Mouse (Mus musculus): ENCODE results near the gene Fbxl12. TPM values are rescaled to one million over a fixed set of nuclear protein-coding genes. Genes with fewer than 3 reads are reported as not detected.
"Not testable (repeated sequence)": the region's sequence is repeated elsewhere in the genome, so short reads cannot be mapped to it uniquely, and the experiment has no call there.

Gene Fbxl12
- polyA plus RNA-seq (2012; rRNA removed), result 15.8 and 22.9 TPM in 2 replicates

DNA sequence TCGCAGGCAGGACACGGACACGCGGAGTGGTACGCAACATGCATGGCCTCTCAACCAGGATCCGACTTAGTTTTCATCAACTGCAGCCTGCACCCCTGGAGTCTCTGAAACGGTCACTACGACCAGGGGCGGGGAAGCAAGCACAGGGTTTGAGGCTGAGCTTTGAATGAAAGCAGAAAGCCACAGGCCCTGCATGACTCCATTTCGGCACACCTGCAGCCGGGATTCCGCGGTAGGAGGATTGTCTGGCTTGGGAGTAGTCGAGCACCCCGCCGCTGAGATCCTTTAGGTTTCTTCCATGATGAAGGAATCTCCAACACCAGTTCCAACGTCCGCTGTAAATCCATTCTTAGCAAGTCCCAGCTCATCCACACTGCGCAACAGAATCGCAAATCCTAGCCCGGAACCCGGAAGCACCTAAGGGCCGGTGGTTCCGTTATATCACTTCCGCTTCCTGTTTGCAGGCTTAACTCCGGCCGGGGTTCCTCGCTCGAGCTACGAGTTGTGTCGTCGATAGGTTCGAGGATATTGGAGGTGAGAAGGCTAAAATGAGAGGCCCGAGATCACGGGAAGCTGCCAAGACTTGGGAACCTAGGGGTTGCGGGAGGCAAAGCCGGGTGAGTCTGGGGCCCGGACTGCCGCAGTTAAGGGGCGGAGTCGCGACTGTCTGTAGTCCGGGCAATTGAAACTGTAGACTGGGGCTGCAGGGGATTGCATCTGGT is at the start of gene Fbxl12:
Fbxl12 (minus strand) TSS at position 408 of the 722 bp plus-strand sequence.
- WGBS, result under 1% methylated on average over 43 of the region's 43 CpGs
- no peak for DNase-seq (ENCODE audit: low read depth, low spot score)

DNA sequence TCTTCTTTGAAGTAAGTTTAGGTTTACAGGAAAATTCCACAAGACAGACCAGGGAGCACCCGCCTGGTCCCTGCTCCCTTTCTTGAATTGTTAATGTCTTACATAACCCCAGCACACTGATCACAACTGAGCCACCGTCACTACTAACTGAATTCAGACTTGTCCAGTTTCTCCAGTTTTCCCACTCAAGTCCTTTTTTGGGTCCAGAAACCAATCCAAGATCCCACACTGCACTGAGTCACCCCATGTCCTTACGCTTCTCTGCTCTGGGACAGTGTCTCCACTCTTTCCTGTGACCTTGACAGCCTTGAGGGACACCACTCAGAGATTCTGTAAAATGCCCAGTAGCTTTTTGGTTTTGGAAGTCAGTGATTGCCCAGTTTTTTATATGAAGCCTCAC is 48.3 kb upstream of the Fbxl12 start:
- 82% methylated on average over 3 of the region's 3 CpGs for WGBS
- no peak for DNase-seq (ENCODE audit: low read depth, low spot score)

DNA sequence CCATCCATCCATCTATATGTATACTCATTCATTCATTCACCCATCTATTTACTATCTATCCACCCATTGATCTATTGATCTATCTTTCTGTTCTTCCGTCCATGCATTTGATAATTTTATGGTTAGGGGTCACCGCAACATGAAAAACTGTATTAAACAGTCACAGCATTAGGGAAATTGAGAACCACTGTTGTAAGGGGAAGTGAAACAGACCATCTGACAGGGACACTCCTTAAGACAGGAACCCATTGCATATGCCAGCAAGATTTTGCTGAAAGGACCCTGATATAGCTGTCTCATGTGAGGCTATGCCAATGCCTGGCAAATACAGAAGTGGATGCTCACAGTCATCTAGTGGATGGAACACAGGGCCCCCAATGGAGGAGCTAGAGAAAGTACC is 45.9 kb upstream of the Fbxl12 start:
- 89% methylated on average over 2 of the region's 2 CpGs for WGBS
- DNase-seq (ENCODE audit: low read depth, low spot score), result not testable (repeated sequence)

DNA sequence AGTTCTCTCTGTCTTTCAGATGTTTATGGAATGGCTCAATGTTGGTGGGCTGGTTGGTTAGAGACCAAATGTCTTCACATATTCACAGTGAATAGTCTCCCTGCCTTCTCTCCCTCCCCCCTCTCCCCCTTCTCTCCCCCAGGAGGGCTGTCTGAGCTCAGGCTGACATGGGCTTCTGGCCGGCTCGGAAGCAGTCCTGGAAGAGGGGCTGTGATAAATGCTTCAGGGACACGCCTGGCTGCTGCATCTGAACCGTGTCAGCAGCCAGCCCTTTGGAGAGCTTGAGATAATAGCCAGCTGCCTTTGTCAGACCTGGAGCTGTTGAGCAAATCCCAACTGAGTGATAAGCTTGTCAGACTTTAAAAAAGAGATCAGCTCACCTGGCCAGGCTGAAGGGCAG is 45.3 kb upstream of the Fbxl12 start:
- no peak for DNase-seq (ENCODE audit: low read depth, low spot score)
- WGBS, result 6% methylated on average over 4 of the region's 4 CpGs

DNA sequence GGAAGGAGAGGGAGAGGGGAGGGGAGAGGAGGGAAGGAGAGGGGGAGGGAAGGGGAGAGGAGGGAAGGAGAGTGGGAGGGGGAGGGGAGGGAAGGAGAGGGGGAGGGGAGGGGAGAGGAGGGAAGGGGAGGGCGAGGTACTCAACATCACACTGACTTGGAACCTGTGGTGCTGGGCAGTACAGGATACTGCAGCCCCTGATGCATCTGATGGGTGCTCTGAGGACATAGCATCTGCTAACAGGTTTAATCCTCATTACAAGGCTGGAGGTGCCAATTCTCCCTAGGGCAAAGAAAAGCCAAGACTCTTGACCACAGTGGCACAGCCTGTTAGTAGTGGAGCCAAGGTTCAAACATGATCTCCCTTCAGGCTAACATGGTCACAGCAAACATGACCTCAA is 44.8 kb upstream of the Fbxl12 start:
- 22% methylated on average over 1 of the region's 1 CpGs for WGBS
- no peak for DNase-seq (ENCODE audit: low read depth, low spot score)

DNA sequence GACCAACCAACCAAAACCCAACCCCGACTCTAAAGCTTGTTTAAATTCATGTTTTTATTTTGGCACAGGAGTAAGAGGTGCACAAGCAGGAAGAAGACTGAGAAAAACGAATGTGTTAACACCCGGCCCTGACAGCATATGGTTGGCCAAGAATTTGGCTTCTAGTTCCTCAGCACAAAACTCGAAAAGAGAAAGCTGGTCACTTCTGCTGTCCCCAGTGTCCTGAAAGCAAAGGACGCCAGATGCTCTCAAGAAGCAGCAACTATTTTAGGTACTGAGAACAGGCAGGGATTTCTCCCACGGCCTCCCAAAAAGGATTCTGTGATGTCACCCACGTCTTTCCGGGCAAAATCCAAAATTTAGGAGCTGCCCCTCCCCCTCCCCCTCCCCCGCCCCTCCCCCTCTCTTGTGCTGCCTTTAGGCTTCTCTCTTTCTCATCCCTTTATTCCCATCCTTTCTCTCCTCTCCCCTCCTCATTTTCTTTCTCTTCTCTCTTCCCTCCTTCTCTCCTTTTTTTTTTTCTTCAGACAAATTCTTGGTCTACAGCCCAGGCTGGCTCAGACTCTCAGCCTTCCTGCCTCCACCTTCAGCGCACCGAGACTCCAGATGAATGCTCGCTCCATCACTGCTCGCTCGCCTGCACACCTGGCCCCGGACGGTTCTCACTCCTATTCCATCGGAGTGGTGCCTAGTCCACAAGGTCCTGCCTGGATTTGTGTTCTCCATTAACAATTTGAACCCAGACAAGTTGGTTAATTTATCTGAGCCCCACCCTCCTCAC is 40.7 kb upstream of the Fbxl12 start:
- DNase-seq (ENCODE audit: low read depth, low spot score), result no peak
- 47% methylated on average over 17 of the region's 17 CpGs for WGBS

DNA sequence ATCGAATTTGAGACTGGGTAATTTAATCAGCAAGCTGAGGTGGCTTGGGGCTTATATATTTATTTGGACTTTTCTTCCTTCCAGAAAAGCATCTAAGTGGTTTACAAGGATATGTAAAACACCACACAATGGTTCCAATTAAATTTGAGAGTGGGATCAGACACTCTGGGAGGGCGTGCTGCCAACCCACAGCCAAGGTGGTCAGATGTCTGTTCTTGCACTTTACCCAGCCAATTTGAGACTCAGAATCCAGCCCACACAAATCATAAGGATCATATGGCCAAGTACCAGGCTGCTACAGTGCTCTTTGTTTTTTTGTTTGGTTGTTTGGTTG is 37.8 kb upstream of the Fbxl12 start:
- 60% methylated on average over 2 of the region's 2 CpGs for WGBS
- no peak for DNase-seq (ENCODE audit: low read depth, low spot score)

DNA sequence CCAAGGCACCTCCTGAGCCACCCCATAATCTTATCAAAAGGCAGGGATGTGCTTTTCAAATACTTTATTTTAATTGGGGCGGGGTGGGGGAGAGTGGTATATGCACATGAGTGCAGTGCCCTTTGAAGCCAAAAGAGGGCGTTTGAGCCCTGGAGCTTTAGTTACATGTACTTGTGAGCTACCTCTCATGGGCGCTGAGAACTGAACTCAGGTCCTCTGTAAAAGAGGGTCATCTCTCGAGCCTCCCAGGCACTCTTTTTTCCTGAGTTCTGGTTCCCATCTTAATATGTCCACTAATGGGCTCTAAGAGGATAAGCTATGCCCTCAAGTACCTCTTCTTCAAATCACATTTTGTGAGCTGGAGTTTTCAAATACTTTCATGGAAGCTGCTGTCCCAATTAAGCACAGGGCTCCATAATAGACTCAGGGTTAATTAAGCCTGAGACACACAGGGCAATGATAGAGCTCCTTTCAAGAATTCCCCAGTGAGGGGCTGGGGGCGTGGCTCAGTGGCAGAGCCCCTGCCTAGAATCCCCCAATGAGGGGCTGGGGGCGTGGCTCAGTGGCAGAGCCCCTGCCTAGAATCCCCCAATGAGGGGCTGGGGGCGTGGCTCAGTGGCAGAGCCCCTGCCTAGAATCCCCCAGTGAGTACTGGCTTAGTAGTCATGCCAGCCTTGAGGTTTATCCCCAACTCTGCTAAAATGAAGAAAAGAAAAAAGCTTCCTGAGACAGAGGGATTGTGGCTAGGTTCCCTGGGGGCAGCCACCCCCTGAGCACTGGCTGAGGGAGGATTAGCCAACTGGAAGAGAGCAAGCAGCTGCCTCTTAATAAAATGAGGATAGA is 37.2 kb upstream of the Fbxl12 start:
- 47% methylated on average over 7 of the region's 7 CpGs for WGBS
- DNase-seq (ENCODE audit: low read depth, low spot score), result no peak

DNA sequence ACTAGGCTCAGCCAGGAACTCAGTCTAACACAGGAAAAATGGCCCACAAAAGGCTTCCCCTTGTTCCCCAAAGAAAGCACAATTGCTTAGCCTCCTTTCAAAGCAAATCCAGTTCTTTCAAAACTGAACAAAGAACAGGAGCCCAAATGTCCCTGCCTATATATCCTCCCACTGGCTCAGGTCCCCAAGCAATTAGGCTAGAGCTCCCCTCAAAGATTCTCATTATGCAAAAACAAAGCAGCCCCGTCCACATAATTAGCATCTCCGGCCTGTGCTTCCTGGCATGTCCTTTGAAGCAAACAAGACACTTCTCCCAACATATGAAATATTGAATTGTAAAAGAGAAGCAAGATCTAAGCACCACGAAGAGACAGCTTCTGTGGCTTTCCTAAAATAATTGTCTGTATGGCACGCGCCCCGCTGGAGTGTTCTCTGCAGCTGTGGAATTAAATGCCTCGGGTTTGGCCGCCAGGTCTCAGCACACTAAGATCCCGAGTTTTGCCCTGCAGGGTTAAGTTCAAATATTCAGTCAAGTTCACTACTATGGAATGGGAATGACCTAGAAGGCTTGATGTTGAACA is 35.9 kb upstream of the Fbxl12 start:
- 82% methylated on average over 9 of the region's 9 CpGs for WGBS

DNA sequence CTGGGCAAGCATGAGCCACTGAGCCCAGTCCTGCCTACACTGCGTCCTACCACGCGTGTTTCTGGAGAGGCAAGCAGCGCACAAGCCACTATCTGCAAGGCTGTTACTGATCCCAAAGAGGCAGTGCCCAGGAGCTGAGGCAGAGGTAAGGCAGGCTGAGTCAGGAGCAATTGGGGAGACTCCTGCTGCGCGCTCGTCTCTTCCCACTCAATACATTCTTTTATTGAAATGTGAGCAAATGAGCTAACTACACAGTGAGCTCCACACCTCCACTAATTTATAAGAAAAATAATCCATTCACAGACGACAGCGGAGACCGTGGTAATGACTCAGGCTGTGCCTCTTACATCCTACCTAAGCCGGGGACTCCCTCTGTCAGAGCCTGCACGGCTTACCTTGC is 33.3 kb upstream of the Fbxl12 start:
- WGBS, result 90% methylated on average over 12 of the region's 12 CpGs
- no peak for DNase-seq (ENCODE audit: low read depth, low spot score)

More for the DNA sequence above, 35.9 kb upstream of the Fbxl12 start:
- DNase-seq (ENCODE audit: low read depth, low spot score), result no peak

DNA sequence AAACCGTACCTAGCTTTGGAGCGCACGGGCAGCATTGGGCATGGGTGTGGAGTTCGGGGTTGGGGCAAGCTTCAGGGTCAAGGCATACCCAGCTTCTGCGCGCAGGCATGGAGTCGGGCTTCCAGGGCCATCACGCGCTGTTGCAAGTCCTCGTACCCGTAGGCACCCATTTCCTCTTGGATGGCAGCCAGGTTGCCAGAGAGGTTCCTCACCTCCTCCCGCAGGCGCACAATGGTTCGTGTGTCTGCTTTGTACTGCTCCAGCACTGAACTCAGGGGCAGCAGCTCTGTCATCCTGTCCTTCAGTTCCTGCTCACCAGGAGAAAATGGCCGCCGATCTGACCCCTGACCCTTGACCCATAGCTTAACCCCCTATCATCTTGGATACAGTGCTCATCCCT is 27.5 kb upstream of the Fbxl12 start:
- DNase-seq (ENCODE audit: low read depth, low spot score), result no peak
- WGBS, result 40% methylated on average over 16 of the region's 16 CpGs

DNA sequence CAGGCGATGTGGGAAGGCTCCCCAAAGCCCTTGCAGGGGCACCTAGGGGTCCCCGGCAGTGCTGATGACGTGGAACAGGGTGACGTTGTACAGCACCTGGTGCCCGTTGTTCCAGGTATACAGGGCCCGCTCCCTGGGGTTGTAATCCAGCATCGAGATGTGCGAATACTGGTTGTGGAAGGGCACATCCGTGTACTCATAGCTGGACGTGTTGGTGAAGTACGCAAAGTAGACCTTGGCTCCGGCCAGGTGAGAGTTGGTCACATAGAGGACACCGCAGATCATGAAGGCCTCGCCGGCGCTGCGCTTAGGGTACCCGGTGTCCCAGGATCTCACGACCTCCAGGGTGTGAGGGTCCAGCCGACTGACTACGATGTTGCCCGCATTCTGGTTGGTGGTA is 23.5 kb upstream of the Fbxl12 start:
- no peak for DNase-seq (ENCODE audit: low read depth, low spot score)
- WGBS, result 90% methylated on average over 22 of the region's 22 CpGs

DNA sequence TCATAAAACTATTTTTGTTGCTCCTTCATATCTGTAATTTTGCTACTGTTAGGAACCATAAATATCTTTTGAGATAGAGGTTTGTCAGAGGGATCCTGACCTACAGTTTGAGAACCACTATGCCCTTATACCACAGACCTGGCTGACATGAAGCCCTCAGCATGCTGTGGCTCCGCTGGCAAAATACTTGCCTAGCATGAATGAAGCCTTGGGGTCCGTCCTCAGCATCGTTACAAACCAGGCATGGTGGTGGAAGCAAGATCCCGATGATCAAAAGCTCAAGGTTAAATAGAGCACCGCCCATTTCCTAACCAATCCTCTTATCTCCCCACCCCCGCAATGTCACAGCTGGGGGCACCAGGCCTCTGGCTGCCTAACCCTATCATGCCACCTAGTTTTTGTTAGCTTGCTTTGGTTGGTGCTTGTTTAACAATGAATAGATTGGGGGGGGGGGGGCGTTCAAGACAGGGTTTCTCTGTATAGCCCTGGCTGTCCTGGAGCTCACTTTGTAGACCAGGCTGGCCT is 22.0 kb upstream of the Fbxl12 start:
- no peak for DNase-seq (ENCODE audit: low read depth, low spot score)
- 15% methylated on average over 7 of the region's 7 CpGs for WGBS

DNA sequence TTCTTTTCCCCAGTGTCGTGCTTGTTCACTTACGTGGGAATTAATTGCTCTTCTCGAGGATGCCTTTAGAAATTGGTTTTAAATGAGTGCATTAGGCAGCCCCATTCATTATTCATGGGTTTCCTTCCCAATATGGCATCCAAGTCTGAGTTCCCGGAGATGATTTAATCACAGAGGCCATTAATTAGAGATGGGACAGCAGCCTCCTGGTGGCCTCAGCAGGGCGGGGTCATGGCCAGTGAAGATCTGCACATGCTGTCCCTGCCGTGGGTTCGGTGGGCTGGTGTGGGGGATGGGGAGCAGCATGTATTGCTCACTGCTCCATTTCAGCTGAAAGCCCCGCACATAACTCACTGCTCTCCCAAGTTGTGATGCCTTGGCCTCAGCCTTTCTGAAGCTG is 21.4 kb upstream of the Fbxl12 start:
- no peak for DNase-seq (ENCODE audit: low read depth, low spot score)
- 55% methylated on average over 8 of the region's 8 CpGs for WGBS

DNA sequence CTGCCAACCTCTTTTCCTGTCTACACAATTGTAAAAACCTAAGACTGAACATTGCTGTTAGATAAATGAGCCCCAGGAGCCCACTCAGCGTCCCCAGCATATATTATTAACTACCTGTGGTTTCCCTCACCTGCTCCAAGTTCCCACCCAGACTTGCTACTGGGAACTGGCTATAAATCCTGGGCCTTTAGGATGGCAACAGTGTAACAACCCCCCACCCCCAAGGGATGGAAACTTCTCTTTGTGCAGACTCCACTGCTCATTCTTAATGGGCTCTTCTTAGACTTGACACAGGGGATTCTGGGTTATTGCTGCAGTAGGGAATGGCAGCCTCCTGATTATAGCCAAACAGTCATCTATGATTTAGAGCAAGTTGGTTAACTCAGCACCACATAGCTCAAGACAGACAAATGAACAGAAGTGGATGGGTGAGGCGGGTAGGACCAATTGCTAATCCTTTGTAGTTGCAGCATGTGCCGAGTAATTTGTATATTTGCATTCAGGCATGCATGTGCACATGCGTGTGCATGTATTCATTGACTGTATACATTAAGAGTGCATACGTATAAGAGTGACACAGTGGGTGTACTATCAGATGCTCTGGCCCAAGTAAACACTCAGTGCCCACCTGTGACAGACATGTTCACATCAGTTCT is 20.5 kb upstream of the Fbxl12 start:
- 84% methylated on average over 5 of the region's 5 CpGs for WGBS
- DNase-seq (ENCODE audit: low read depth, low spot score), result no peak

DNA sequence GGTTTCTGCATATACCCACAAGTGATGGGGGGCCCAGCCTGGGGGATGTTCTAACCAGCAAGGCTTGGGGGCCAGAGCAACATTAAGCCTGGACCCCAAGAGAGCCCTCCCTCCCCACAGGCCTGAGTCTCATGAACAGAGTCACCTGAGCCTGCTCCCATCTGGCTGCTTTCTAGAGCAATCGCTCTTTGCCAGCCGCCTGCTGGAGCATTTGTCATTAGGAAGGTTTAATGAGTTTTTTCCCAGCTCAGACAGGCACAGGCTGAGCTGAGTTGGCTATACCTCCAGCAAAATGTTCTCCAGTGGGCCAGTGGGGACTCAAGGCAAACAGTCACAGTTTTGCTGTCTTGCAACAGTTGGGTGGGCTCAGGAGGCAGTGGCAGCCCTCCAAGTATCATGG is 19.8 kb upstream of the Fbxl12 start:
- WGBS, result 97% methylated on average over 2 of the region's 2 CpGs
- DNase-seq (ENCODE audit: low read depth, low spot score), result no peak

DNA sequence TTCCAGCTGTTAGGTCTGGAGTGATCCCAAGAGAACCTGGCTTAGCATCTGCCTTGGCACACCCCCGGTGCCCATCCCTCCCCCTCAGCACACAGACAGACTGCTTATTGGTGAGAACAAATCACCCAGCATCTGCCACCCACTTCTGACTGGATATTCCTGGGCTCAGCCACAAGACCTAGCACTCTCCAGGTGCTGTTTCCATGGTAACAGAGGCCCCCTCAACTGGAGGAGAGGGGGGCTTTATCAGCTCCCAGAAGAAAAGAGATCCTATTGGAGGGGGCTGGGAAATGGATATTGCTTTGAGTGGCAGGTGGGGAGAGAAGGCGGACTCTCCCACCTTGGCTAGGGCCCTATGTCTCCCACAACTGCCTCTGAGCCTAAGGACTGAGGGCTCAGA is 19.4 kb upstream of the Fbxl12 start:
- 94% methylated on average over 2 of the region's 2 CpGs for WGBS
- no peak for DNase-seq (ENCODE audit: low read depth, low spot score)

DNA sequence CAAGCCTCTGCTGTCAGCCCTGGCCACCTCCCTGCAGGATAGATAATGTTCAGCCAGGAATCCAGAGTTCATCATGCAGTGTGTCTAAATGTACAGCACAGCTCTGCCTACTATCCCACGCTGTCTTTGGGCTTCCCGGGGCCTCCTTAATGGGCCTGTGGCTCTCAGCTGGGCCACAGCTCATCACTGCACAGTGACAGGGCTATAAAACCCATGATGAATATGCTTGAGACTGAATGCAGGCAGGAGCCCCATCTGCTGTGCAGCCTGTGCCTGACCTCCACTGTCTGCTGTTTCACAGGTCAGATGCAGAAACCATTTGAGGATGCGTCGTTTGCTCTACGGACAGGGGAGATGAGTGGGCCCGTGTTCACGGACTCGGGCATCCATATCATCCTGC is 18.3 kb upstream of the Fbxl12 start:
- no peak for DNase-seq (ENCODE audit: low read depth, low spot score)
- WGBS, result 90% methylated on average over 8 of the region's 8 CpGs

DNA sequence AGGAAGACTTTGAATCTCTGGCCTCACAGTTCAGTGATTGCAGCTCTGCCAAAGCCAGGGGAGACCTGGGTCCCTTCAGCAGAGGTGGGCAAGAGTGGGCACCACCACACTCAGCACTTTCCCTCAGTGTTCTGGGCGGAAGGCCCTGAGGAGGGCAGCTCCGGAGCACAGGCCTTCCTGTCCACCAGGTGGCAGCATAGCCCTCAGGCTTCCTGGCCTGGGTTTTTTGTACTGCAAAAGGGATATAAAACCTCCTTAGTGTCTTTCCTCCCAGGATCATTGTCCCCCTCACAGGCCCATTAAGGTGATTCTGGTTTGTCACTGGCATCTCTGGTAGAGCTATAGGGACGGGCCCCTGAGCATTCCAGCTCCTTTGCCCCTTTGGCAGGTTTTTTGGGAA is 17.8 kb upstream of the Fbxl12 start:
- WGBS, result 57% methylated on average over 3 of the region's 3 CpGs
- DNase-seq (ENCODE audit: low read depth, low spot score), result no peak
